Mouse (Mus musculus): Measurements from ENCODE around the gene Tmem104. TPM values are rescaled to one million over a fixed set of nuclear protein-coding genes. Genes with fewer than 3 reads are reported as not detected.

Gene Tmem104
- polyA plus RNA-seq (2014; fragmentation: Nextera tagmentation; extraction: Ambion mirVana), result 6.9 and 7.7 TPM in 2 replicates

- WGBS, result under 1% methylated on average over 39 of the region's 39 CpGs
- Histone ChIP-seq H3K4me1 (ENCODE audit: control insufficient read depth, insufficient read depth, low read length) (no peaks in the 10 kb centered on the region), H3K4me3 (ENCODE audit: low read depth, low read length) (peak within 1 kb of the TSS; percentile 57), H3K27ac (replicated peaks; ENCODE audit: low read depth, low read length) (no peak within 1 kb of the TSS; the same call in 1 of the 2 replicates), H3K27me3 (ENCODE audit: control insufficient read depth, insufficient read depth, low read length) (no peaks in the 10 kb centered on the region), H3K4me2 (ENCODE audit: low read depth, low read length) (peak within 1 kb of the TSS; percentile 87), H3K9me3 (replicated peaks; ENCODE audit: control insufficient read depth, low read length) (no peaks in the 10 kb centered on the region), H3K36me3 (replicated peaks; ENCODE audit: control insufficient read depth, insufficient read depth, low read depth, low read length) (no peaks in the 10 kb centered on the region), H3K9ac (replicated peaks; ENCODE audit: low read length) (peak within 1 kb of the TSS; percentile 74)
- ATAC-seq (replicated peaks; ENCODE audit: insufficient number of reproducible peaks, low FRiP score, low TSS enrichment, low read depth), result peak; percentile 86
- peak; percentile 99 for DNase-seq (ENCODE audit: low spot score)
Observed at GRCm38 (mm10) chr11:115187224-115187639, at the start of gene Tmem104. Gene Tmem104 (plus strand): TSS chr11:115187487.

- 83% methylated on average over 5 of the region's 5 CpGs for WGBS
- ATAC-seq (replicated peaks; ENCODE audit: insufficient number of reproducible peaks, low FRiP score, low TSS enrichment, low read depth) (no peak), DNase-seq (ENCODE audit: low spot score) (no peak)
- Histone ChIP-seq H3K27ac (replicated peaks; ENCODE audit: low read depth, low read length) (no peak overlapping the region), H3K9ac (replicated peaks; ENCODE audit: low read length) (no peak overlapping the region), H3K36me3 (replicated peaks; ENCODE audit: control insufficient read depth, insufficient read depth, low read depth, low read length) (no peaks in the 10 kb centered on the region), H3K9me3 (replicated peaks; ENCODE audit: control insufficient read depth, low read length) (no peaks in the 10 kb centered on the region), H3K27me3 (ENCODE audit: control insufficient read depth, insufficient read depth, low read length) (no peaks in the 10 kb centered on the region), H3K4me2 (ENCODE audit: low read depth, low read length) (no peak overlapping the region), H3K4me3 (ENCODE audit: low read depth, low read length) (no peak overlapping the region), H3K4me1 (ENCODE audit: control insufficient read depth, insufficient read depth, low read length) (no peaks in the 10 kb centered on the region)
Observed at GRCm38 (mm10) chr11:115138597-115139262, 48.6 kb upstream of the Tmem104 start.

DNA sequence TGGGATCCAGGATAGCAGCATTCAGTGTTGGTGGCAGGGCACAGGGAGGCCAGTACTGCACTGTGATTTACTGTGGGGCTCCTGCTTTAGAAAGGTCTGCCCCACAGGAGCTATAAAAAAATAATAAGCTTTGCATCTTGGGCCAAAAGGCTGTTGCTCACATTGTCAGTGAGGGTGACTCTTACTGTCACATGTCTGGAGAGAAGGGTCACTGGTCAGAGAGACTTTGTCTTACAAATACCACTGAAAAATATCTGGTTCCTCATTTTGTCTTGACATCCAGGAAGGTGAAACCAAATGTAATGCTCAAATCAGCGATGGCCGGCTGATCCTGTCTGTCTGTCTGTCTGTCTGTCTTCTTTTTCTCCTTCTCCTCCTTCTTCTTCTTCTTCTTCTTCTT lies 45.3 kb upstream of the Tmem104 start:
- H3K4me1 ChIP-seq (ENCODE audit: control insufficient read depth, insufficient read depth, low read length), result no peaks in the 10 kb centered on the region
- DNase-seq (ENCODE audit: low spot score), result no peak
- ATAC-seq (replicated peaks; ENCODE audit: insufficient number of reproducible peaks, low FRiP score, low TSS enrichment, low read depth), result no peak
- no peaks in the 10 kb centered on the region for H3K9me3 ChIP-seq (replicated peaks; ENCODE audit: control insufficient read depth, low read length)
- no peak overlapping the region for H3K9ac ChIP-seq (replicated peaks; ENCODE audit: low read length)
- H3K36me3 ChIP-seq (replicated peaks; ENCODE audit: control insufficient read depth, insufficient read depth, low read depth, low read length), result no peaks in the 10 kb centered on the region
- no peak overlapping the region for H3K4me3 ChIP-seq (ENCODE audit: low read depth, low read length)
- no peak overlapping the region for H3K27ac ChIP-seq (replicated peaks; ENCODE audit: low read depth, low read length)
- 85% methylated on average over 2 of the region's 2 CpGs for WGBS
- no peak overlapping the region for H3K4me2 ChIP-seq (ENCODE audit: low read depth, low read length)
- H3K27me3 ChIP-seq (ENCODE audit: control insufficient read depth, insufficient read depth, low read length), result no peaks in the 10 kb centered on the region

DNA sequence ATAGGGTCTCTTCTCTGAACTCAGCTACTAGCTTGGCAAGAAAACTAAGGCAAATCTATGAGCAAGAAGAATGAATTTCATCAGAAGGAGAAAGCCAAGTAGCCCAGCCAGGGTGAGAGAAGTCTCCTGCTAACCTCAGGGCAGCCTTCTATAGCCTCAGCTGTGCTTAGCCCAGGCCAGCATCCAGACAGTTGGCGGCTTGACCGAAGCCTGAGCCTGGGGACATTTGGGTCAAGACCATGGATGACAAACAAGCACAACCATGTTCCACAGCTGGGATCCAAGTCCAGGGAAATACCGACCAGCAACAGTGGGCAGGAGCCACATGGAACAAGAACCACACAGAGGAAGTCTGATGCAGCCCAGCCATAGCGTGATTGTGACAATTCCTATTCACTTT lies 39.5 kb upstream of the Tmem104 start:
- Histone ChIP-seq H3K9ac (replicated peaks; ENCODE audit: low read length) (no peak overlapping the region), H3K4me3 (ENCODE audit: low read depth, low read length) (no peak overlapping the region), H3K27ac (replicated peaks; ENCODE audit: low read depth, low read length) (no peak overlapping the region), H3K9me3 (replicated peaks; ENCODE audit: control insufficient read depth, low read length) (no peaks in the 10 kb centered on the region), H3K4me2 (ENCODE audit: low read depth, low read length) (no peak overlapping the region), H3K27me3 (ENCODE audit: control insufficient read depth, insufficient read depth, low read length) (no peaks in the 10 kb centered on the region), H3K4me1 (ENCODE audit: control insufficient read depth, insufficient read depth, low read length) (no peaks in the 10 kb centered on the region; the same call in 1 of the 2 replicates), H3K36me3 (replicated peaks; ENCODE audit: control insufficient read depth, insufficient read depth, low read depth, low read length) (no peaks in the 10 kb centered on the region)
- WGBS, result 91% methylated on average over 4 of the region's 4 CpGs
- DNase-seq (ENCODE audit: low spot score) (no peak), ATAC-seq (replicated peaks; ENCODE audit: insufficient number of reproducible peaks, low FRiP score, low TSS enrichment, low read depth) (no peak)

DNA sequence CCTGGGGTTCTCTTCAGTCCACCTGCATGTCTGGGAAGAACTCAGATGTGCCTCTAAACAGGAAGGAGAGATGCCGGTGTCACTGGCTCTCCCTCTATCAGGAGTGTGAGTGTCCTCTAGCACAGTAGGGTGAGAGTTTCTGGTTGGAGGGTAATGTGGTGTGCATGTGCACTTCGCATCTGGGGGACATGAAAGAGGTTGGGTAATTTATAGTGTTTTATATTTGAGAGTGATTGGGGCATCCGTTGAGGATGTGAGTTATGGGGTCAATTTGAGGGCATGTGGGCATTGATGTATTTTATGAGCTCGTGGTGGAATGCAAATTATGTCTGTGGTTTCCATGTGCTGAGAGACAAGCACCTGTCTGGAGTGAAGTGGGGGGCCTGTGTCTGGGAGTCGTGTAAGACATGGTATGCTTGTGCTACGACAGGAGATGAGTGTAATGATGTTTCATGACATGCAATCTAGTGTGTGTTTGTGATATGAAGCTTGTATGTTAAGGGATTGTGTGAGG lies 36.5 kb upstream of the Tmem104 start:
- Histone ChIP-seq H3K27me3 (ENCODE audit: control insufficient read depth, insufficient read depth, low read length) (peaks cover 4% of the 10 kb centered on the region; the same call in 1 of the 2 replicates), H3K36me3 (replicated peaks; ENCODE audit: control insufficient read depth, insufficient read depth, low read depth, low read length) (no peaks in the 10 kb centered on the region), H3K9me3 (replicated peaks; ENCODE audit: control insufficient read depth, low read length) (no peaks in the 10 kb centered on the region), H3K9ac (replicated peaks; ENCODE audit: low read length) (no peak overlapping the region), H3K4me3 (ENCODE audit: low read depth, low read length) (no peak overlapping the region), H3K27ac (replicated peaks; ENCODE audit: low read depth, low read length) (no peak overlapping the region), H3K4me1 (ENCODE audit: control insufficient read depth, insufficient read depth, low read length) (no peaks in the 10 kb centered on the region; the same call in 1 of the 2 replicates), H3K4me2 (ENCODE audit: low read depth, low read length) (no peak overlapping the region)
- ATAC-seq (replicated peaks; ENCODE audit: insufficient number of reproducible peaks, low FRiP score, low TSS enrichment, low read depth) (no peak), DNase-seq (ENCODE audit: low spot score) (no peak)
- WGBS, result 77% methylated on average over 6 of the region's 6 CpGs

- H3K27me3 ChIP-seq (ENCODE audit: control insufficient read depth, insufficient read depth, low read length), result peaks cover 4% of the 10 kb centered on the region; the same call in 1 of the 2 replicates
- H3K4me2 ChIP-seq (ENCODE audit: low read depth, low read length), result peak overlapping the region; percentile 56
- ATAC-seq (replicated peaks; ENCODE audit: insufficient number of reproducible peaks, low FRiP score, low TSS enrichment, low read depth), result peak; percentile 29; the same call in 1 of the 2 replicates
- no peak overlapping the region for H3K27ac ChIP-seq (replicated peaks; ENCODE audit: low read depth, low read length)
- H3K36me3 ChIP-seq (replicated peaks; ENCODE audit: control insufficient read depth, insufficient read depth, low read depth, low read length), result no peaks in the 10 kb centered on the region
- no peaks in the 10 kb centered on the region for H3K9me3 ChIP-seq (replicated peaks; ENCODE audit: control insufficient read depth, low read length)
- H3K9ac ChIP-seq (replicated peaks; ENCODE audit: low read length), result peak overlapping the region; percentile 59
- WGBS, result 7% methylated on average over 15 of the region's 15 CpGs
- DNase-seq (ENCODE audit: low spot score), result peak; percentile 91
- no peaks in the 10 kb centered on the region; the same call in 1 of the 2 replicates for H3K4me1 ChIP-seq (ENCODE audit: control insufficient read depth, insufficient read depth, low read length)
- H3K4me3 ChIP-seq (ENCODE audit: low read depth, low read length), result peak overlapping the region; percentile 28; the same call in 1 of the 2 replicates
Observed at GRCm38 (mm10) chr11:115151755-115152429, 35.4 kb upstream of the Tmem104 start.

GRCm38 (mm10) chr11:115153088-115153487 lies 34.2 kb upstream of the Tmem104 start:
- Histone ChIP-seq H3K27me3 (ENCODE audit: control insufficient read depth, insufficient read depth, low read length) (peaks cover 4% of the 10 kb centered on the region; the same call in 1 of the 2 replicates), H3K4me3 (ENCODE audit: low read depth, low read length) (no peak overlapping the region), H3K27ac (replicated peaks; ENCODE audit: low read depth, low read length) (no peak overlapping the region), H3K9ac (replicated peaks; ENCODE audit: low read length) (no peak overlapping the region), H3K9me3 (replicated peaks; ENCODE audit: control insufficient read depth, low read length) (no peaks in the 10 kb centered on the region), H3K4me2 (ENCODE audit: low read depth, low read length) (no peak overlapping the region), H3K36me3 (replicated peaks; ENCODE audit: control insufficient read depth, insufficient read depth, low read depth, low read length) (no peaks in the 10 kb centered on the region), H3K4me1 (ENCODE audit: control insufficient read depth, insufficient read depth, low read length) (no peaks in the 10 kb centered on the region; the same call in 1 of the 2 replicates)
- DNase-seq (ENCODE audit: low spot score) (no peak), ATAC-seq (replicated peaks; ENCODE audit: insufficient number of reproducible peaks, low FRiP score, low TSS enrichment, low read depth) (no peak)
- 76% methylated on average over 9 of the region's 9 CpGs for WGBS

Data from embryonic facial prominence, embryonic 11.5 days (tissue).